Mouse (Mus musculus) neural tube, embryonic 12.5 days (tissue): ENCODE data around the gene Fbh1. TPM values are rescaled to one million over a fixed set of nuclear protein-coding genes. Genes with fewer than 3 reads are reported as not detected.

Experiments
- polyA plus RNA-seq: library from polyadenylated mRNA; unstranded; fragments of >200 nt; fragmentation: Nextera tagmentation; extraction: Ambion mirVana; gene quantifications from 2 replicates; pipeline ENCODE4 v1.2.1, GENCODE M21; 2016

Fbh1 gene
- polyA plus RNA-seq, 1 experiment from 2014 or later, result 150 TPM

Other genes with a start within 250 kb of the Fbh1 start
- 21.2 and 21.5 TPM in 2 replicates for gene Pfkfb3, start 223.5 kb downstream of the Fbh1 start, polyA plus RNA-seq
- 167 and 168 TPM in 2 replicates for gene Rbm17, start 173.4 kb downstream of the Fbh1 start, polyA plus RNA-seq
- not detected in 2 replicates for gene Gm17490, start 151.3 kb downstream of the Fbh1 start, polyA plus RNA-seq
- gene Il2ra, start 134.8 kb downstream of the Fbh1 start, polyA plus RNA-seq, result not detected in 2 replicates
- 0.93 and 1.1 TPM in 2 replicates for gene Il15ra, start 72.3 kb downstream of the Fbh1 start, polyA plus RNA-seq
- 52.9 and 61.4 TPM in 2 replicates for gene Ankrd16, start 294 bp upstream of the Fbh1 start, polyA plus RNA-seq